8 mouse cellular contexts compared by ENCODE assay signal in the genomic region with DNA sequence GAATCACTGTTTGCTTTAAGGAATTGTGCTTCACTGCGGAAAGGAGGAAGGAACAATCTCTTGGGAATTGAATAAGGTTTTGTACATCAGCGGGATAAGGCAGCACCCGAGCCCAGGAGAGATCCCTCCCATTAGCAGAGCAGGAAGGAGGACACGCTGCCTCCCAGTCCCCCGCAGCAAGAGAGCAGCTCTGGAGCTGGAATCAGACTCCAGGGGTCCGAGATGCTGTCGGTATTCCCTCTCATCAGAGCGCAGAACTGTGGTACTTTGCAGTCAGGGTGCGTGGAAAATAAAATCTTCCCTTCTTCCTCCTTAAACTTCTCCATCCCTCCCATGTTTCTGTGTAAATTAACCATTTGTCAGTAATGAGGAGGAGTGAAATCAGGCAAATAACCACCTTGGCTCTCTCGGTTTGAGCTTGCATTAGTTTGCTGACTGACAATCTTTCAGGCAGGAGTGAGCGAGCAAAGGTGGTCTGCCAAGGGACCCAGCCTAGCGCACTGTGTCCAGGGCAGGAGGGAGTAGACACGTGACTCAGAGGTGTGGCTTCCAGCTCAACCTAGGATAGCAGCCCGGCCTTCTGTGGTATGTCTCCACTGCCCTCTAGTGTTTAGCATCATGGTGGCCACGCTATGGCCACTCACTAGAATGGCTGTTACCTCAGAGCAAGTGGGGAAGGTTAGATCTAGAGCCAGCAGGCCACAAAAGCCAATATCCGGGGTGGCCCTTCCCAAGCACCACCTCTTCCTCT. TPM values are rescaled to one million over a fixed set of nuclear protein-coding genes. Genes with fewer than 3 reads are reported as not detected.
DNase-seq lines count a peak whose midpoint lies in the region; ATAC-seq and TF ChIP-seq lines count a peak whose summit lies in the region.

No protein-coding gene starts in this region.

- no peak overlapping the region for H3K27ac ChIP-seq in forebrain, embryonic 16.5 days (ENCODE audit: low read length)
- 0 out of 2 replicates have a peak overlapping the region, but pooled peaks have one; percentile 23 for H3K27ac ChIP-seq in hindbrain, embryonic 10.5 days
- H3K27ac ChIP-seq in lung, postnatal 0 days (ENCODE audit: low read length), result no peak overlapping the region

- 4% methylated on average over 16 of the region's 16 CpGs for WGBS in forebrain, embryonic 16.5 days
- WGBS in hindbrain, embryonic 10.5 days, result 4% methylated on average over 16 of the region's 16 CpGs
- 5% methylated on average over 16 of the region's 16 CpGs for WGBS in lung, postnatal 0 days

- no peaks in the 10 kb centered on the region for H3K9me3 ChIP-seq in forebrain, embryonic 16.5 days (ENCODE audit: control insufficient read depth, low read length)
- H3K9me3 ChIP-seq in hindbrain, embryonic 10.5 days, result no peaks in the 10 kb centered on the region
- no peaks in the 10 kb centered on the region for H3K9me3 ChIP-seq in lung, postnatal 0 days (ENCODE audit: low read length)

- peak; percentile 78 for DNase-seq in NIH3T3 (ENCODE audit: low read depth)
- DNase-seq in cerebellum, adult 11-12 months, result peak; percentile 68
- peak; percentile 78 for DNase-seq in hindbrain, embryonic 10.5 days (ENCODE audit: low spot score)
- DNase-seq in layer of hippocampus, adult 8-10 months (ENCODE audit: low spot score in 2 of 2), result peak; percentile 21 to 25
- DNase-seq in lung, postnatal 0 days (ENCODE audit: low spot score), result peak; percentile 89
- DNase-seq in retina, adult 2 months (ENCODE audit: low read depth, low spot score), result peak; percentile 59

- H3K27me3 ChIP-seq in forebrain, embryonic 16.5 days (replicated peaks; ENCODE audit: control insufficient read depth, insufficient read depth, low read length), result no peaks in the 10 kb centered on the region
- H3K27me3 ChIP-seq in hindbrain, embryonic 10.5 days (ENCODE audit: insufficient read depth, poor library complexity, severe bottlenecking), result no peaks in the 10 kb centered on the region
- H3K27me3 ChIP-seq in lung, postnatal 0 days (replicated peaks; ENCODE audit: insufficient read depth, low read length), result no peaks in the 10 kb centered on the region

- H3K9ac ChIP-seq in forebrain, embryonic 16.5 days (replicated peaks; ENCODE audit: low read depth, low read length), result no peak overlapping the region; the same call in 1 of the 2 replicates
- H3K9ac ChIP-seq in lung, postnatal 0 days (replicated peaks; ENCODE audit: low read depth), result no peak overlapping the region; the same call in 1 of the 2 replicates

- no peak for TF ChIP-seq EP300 in lung, postnatal 0 days (IDR thresholded peaks at IDR 0.05)

- ATAC-seq in forebrain, embryonic 16.5 days, result peak; percentile 96
- peak; percentile 98 for ATAC-seq in lung, postnatal 0 days
- ATAC-seq in inflammation-experienced regulatory T-cells, adult 6 months, result no peak

- H3K4me2 ChIP-seq in forebrain, embryonic 16.5 days (ENCODE audit: low read length), result peak overlapping the region; percentile 56
- peak overlapping the region; percentile 49 for H3K4me2 ChIP-seq in lung, postnatal 0 days (replicated peaks; ENCODE audit: low read depth, low read length)

- H3K4me3 ChIP-seq in forebrain, embryonic 16.5 days (replicated peaks; ENCODE audit: low read length), result peak overlapping the region; percentile 28
- peak overlapping the region; percentile 47 for H3K4me3 ChIP-seq in hindbrain, embryonic 10.5 days
- no peak overlapping the region for H3K4me3 ChIP-seq in lung, postnatal 0 days (ENCODE audit: low read depth, low read length)

- H3K36me3 ChIP-seq in forebrain, embryonic 16.5 days (ENCODE audit: control insufficient read depth, insufficient read depth), result no peaks in the 10 kb centered on the region
- H3K36me3 ChIP-seq in hindbrain, embryonic 10.5 days, result no peaks in the 10 kb centered on the region
- H3K36me3 ChIP-seq in lung, postnatal 0 days (ENCODE audit: insufficient read depth, low read length), result no peaks in the 10 kb centered on the region

- peaks cover 3% of the 10 kb centered on the region for H3K4me1 ChIP-seq in forebrain, embryonic 16.5 days (replicated peaks; ENCODE audit: control insufficient read depth, insufficient read depth, low read length)
- H3K4me1 ChIP-seq in hindbrain, embryonic 10.5 days (replicated peaks), result peaks cover 6% of the 10 kb centered on the region; the same call in 1 of the 2 replicates
- peaks cover 5% of the 10 kb centered on the region; the same call in 1 of the 2 replicates for H3K4me1 ChIP-seq in lung, postnatal 0 days (ENCODE audit: insufficient read depth, low read depth, low read length)

- TF ChIP-seq CTCF in lung, postnatal 0 days (IDR thresholded peaks at IDR 0.05), result peak; percentile 97

RNA-seq across cellular contexts. Expression of gene Syt15, which starts 15.4 kb away (rescaled TPM):
- 0.61 TPM in 2 replicates for polyA plus RNA-seq in forebrain, embryonic 16.5 days (2015; fragmentation: Nextera tagmentation; extraction: Ambion mirVana)
- polyA plus RNA-seq in hindbrain, embryonic 10.5 days (2016; fragmentation: Nextera tagmentation; extraction: Ambion mirVana), result 0.14 and 0.17 TPM in 2 replicates
- under 1 TPM; 0.43 to 1.00 (median 0.59) TPM for total RNA-seq in layer of hippocampus, adult 8-10 months (2022)
- 1.2 and 1.3 TPM in 2 replicates for polyA plus RNA-seq in lung, postnatal 0 days (2015; fragmentation: Nextera tagmentation; extraction: Ambion mirVana)
- under 1 TPM in 1 of 3 experiments, not detected in 2; 0.31 TPM for polyA plus RNA-seq in inflammation-experienced regulatory T-cells, adult 6 months (2017; shearing (Covaris generic))

RNA-seq across cellular contexts. Expression of gene Gprin2, which starts 33.4 kb away (rescaled TPM):
- 4.2 and 6.1 TPM in 2 replicates for polyA plus RNA-seq in forebrain, embryonic 16.5 days (2015; fragmentation: Nextera tagmentation; extraction: Ambion mirVana)
- polyA plus RNA-seq in hindbrain, embryonic 10.5 days (2016; fragmentation: Nextera tagmentation; extraction: Ambion mirVana), result 0.49 and 1.2 TPM in 2 replicates
- 1 to 10 TPM; 1.2 to 3.0 (median 2.2) TPM for total RNA-seq in layer of hippocampus, adult 8-10 months (2022)
- polyA plus RNA-seq in lung, postnatal 0 days (2015; fragmentation: Nextera tagmentation; extraction: Ambion mirVana), result 0.06 and 0.08 TPM in 2 replicates
- under 1 TPM in 1 of 3 experiments, not detected in 2; 0.12 TPM for polyA plus RNA-seq in inflammation-experienced regulatory T-cells, adult 6 months (2017; shearing (Covaris generic))

Comparison
In these comparisons a context has a peak if more than half of its experiments do, and no peak if none do; other contexts are left out.
1. DNase-seq: peak in every context shown above with its lines; median percentile 89 in lung, postnatal 0 days; 78 in NIH3T3; 78 in hindbrain, embryonic 10.5 days; 68 in cerebellum, adult 11-12 months; 59 in retina, adult 2 months; 23 in layer of hippocampus, adult 8-10 months.